Mouse (Mus musculus) stomach, postnatal 0 days (tissue): ENCODE measurements around the gene Atp5g3. TPM values are rescaled to one million over a fixed set of nuclear protein-coding genes. Genes with fewer than 3 reads are reported as not detected.

Experiments used
- ATAC-seq: fragments of 200-750 bp; cut with Nextera tagmentation; 2 replicates; pipeline ENCODE4 v1.8.0; 2017; ENCODE audit not compliant: low FRiP score, low TSS enrichment
- DNase-seq: peaks from one replicate; pipeline ENCODE4 v3.0.0-alpha.2; 2016; ENCODE audit warnings: low spot score
- H3K27ac ChIP-seq: fragments of 300-500 bp; sonication (generic); replicated peaks from 2 replicates; pipeline ENCODE4 v1.5.1; 2014; ENCODE audit warnings: mild to moderate bottlenecking, control low read depth
- H3K27me3 ChIP-seq: fragments of 300-500 bp; sonication (generic); 2 replicates; pipeline ENCODE4 v1.6.1; 2014; ENCODE audit warnings: low read length; ENCODE audit not compliant: control insufficient read depth, insufficient read depth
- H3K36me3 ChIP-seq: fragments of 300-500 bp; sonication (generic); 2 replicates; pipeline ENCODE4 v1.6.1; 2014; ENCODE audit warnings: low read length, mixed read lengths; ENCODE audit not compliant: control insufficient read depth, insufficient read depth
- H3K4me1 ChIP-seq: fragments of 300-500 bp; sonication (generic); replicated peaks from 2 replicates; pipeline ENCODE4 v1.6.1; 2014; ENCODE audit warnings: antibody characterized with exemption; ENCODE audit not compliant: control insufficient read depth, insufficient read depth
- H3K4me2 ChIP-seq: fragments of 300-500 bp; sonication (generic); replicated peaks from 2 replicates; pipeline ENCODE4 v1.6.1; 2014; ENCODE audit warnings: low read depth, mild to moderate bottlenecking, control low read depth, moderate library complexity
- H3K4me3 ChIP-seq: fragments of 300-500 bp; sonication (generic); 2 replicates; pipeline ENCODE4 v1.5.1; 2014; ENCODE audit warnings: low read depth, low read length, control low read depth
- H3K9ac ChIP-seq: fragments of 300-500 bp; sonication (generic); 2 replicates; pipeline ENCODE4 v1.6.1; 2014; ENCODE audit warnings: mild to moderate bottlenecking, low read length, control low read depth, mixed read lengths
- H3K9me3 ChIP-seq: fragments of 300-500 bp; sonication (generic); 2 replicates; pipeline ENCODE4 v1.6.1; 2016; ENCODE audit warnings: low read length; ENCODE audit not compliant: control insufficient read depth
- CTCF ChIP-seq: IDR thresholded peaks from 2 replicates; pipeline ENCODE4 v1.5.1; 2016; ENCODE audit warnings: antibody characterized with exemption, low read depth, mild to moderate bottlenecking, moderate library complexity
- EP300 ChIP-seq: optimal IDR thresholded peaks from 2 replicates; pipeline ENCODE3; 2016; ENCODE audit warnings: antibody characterized with exemption
- WGBS: fragments of 180-500 bp; shearing (Covaris S2); extraction: QIAGEN DNeasy Blood & Tissue Kit; methylation state at CpG from one replicate; pipeline ENCODE4 v1.1.7; 2014; 5-methylcytosine and 5-hydroxymethylcytosine counted together
- polyA plus RNA-seq: library from polyadenylated mRNA; unstranded; fragments of >200 nt; fragmentation: Nextera tagmentation; extraction: Ambion mirVana; gene quantifications from 2 replicates; pipeline ENCODE4 v1.2.1, GENCODE M21; 2015

Atp5g3 gene
- 1,360 and 1,478 TPM in 2 replicates for polyA plus RNA-seq

GRCm38 (mm10) chr2:73911175-73911700, at the start of gene Atp5g3:
Atp5g3 (minus strand) TSS chr2:73911326.
- TF ChIP-seq EP300, result no peak
- TF ChIP-seq CTCF, result 0 out of 2 replicates have a peak, but pooled peaks have one; percentile 24
- peak within 1 kb of the TSS; percentile 77 for H3K4me2 ChIP-seq
- peak within 1 kb of the TSS; percentile 100 for H3K9ac ChIP-seq
- H3K4me1 ChIP-seq, result no peaks in the 10 kb centered on the region
- DNase-seq (peak; percentile 93), ATAC-seq (peak; percentile 97)
- no peaks in the 10 kb centered on the region for H3K9me3 ChIP-seq
- peak within 1 kb of the TSS; percentile 99 for H3K27ac ChIP-seq
- H3K36me3 ChIP-seq, result peaks cover 11% of the 10 kb centered on the region
- H3K27me3 ChIP-seq, result no peaks in the 10 kb centered on the region
- peak within 1 kb of the TSS; percentile 99 for H3K4me3 ChIP-seq
- WGBS, result under 1% methylated on average over 38 of the region's 38 CpGs

- ATAC-seq, result no peak
- 86% methylated on average over 6 of the region's 6 CpGs for WGBS
- no peak overlapping the region for H3K27ac ChIP-seq
- DNase-seq, result no peak
- H3K9ac ChIP-seq, result no peak overlapping the region
- TF ChIP-seq CTCF, result no peak
- TF ChIP-seq EP300, result no peak
- H3K9me3 ChIP-seq, result no peaks in the 10 kb centered on the region
- no peaks in the 10 kb centered on the region for H3K27me3 ChIP-seq
- H3K4me3 ChIP-seq, result no peak overlapping the region
- no peaks in the 10 kb centered on the region for H3K36me3 ChIP-seq
- no peak overlapping the region for H3K4me2 ChIP-seq
- H3K4me1 ChIP-seq, result no peaks in the 10 kb centered on the region
Observed at GRCm38 (mm10) chr2:73958342-73958741, 47.2 kb upstream of the Atp5g3 start.

- Histone ChIP-seq H3K9me3 (no peaks in the 10 kb centered on the region), H3K27ac (no peak overlapping the region), H3K9ac (no peak overlapping the region), H3K4me3 (no peak overlapping the region), H3K36me3 (no peaks in the 10 kb centered on the region), H3K4me2 (no peak overlapping the region), H3K27me3 (no peaks in the 10 kb centered on the region), H3K4me1 (no peaks in the 10 kb centered on the region)
- 84% methylated on average over 1 of the region's 1 CpGs for WGBS
- TF ChIP-seq CTCF (no peak), EP300 (no peak)
- DNase-seq, result no peak
- no peak for ATAC-seq
Observed at GRCm38 (mm10) chr2:73953612-73954011, 42.5 kb upstream of the Atp5g3 start.

GRCm38 (mm10) chr2:73952597-73953219, 41.6 kb upstream of the Atp5g3 start:
- 40% methylated on average over 8 of the region's 8 CpGs for WGBS
- no peaks in the 10 kb centered on the region for H3K36me3 ChIP-seq
- no peak for TF ChIP-seq EP300
- TF ChIP-seq CTCF, result no peak
- no peaks in the 10 kb centered on the region for H3K4me1 ChIP-seq
- no peak overlapping the region for H3K27ac ChIP-seq
- H3K4me3 ChIP-seq, result no peak overlapping the region
- H3K9me3 ChIP-seq, result no peaks in the 10 kb centered on the region
- no peak overlapping the region for H3K9ac ChIP-seq
- no peak overlapping the region for H3K4me2 ChIP-seq
- DNase-seq (no peak), ATAC-seq (no peak)
- no peaks in the 10 kb centered on the region for H3K27me3 ChIP-seq

- DNase-seq (no peak), ATAC-seq (no peak)
- Histone ChIP-seq H3K27me3 (no peaks in the 10 kb centered on the region), H3K27ac (no peak overlapping the region), H3K36me3 (no peaks in the 10 kb centered on the region), H3K4me3 (no peak overlapping the region), H3K4me2 (no peak overlapping the region), H3K9ac (no peak overlapping the region), H3K9me3 (no peaks in the 10 kb centered on the region), H3K4me1 (no peaks in the 10 kb centered on the region)
- TF ChIP-seq EP300 (no peak), CTCF (peak; percentile 36; the same call in 1 of the 2 replicates)
- 81% methylated on average over 2 of the region's 2 CpGs for WGBS
Observed at GRCm38 (mm10) chr2:73947360-73947759, 36.2 kb upstream of the Atp5g3 start.

GRCm38 (mm10) chr2:73943735-73944134, 32.6 kb upstream of the Atp5g3 start:
- no peak for DNase-seq
- Histone ChIP-seq H3K9me3 (no peaks in the 10 kb centered on the region), H3K27me3 (no peaks in the 10 kb centered on the region), H3K9ac (no peak overlapping the region), H3K4me1 (no peaks in the 10 kb centered on the region), H3K4me3 (no peak overlapping the region), H3K36me3 (no peaks in the 10 kb centered on the region), H3K27ac (no peak overlapping the region), H3K4me2 (no peak overlapping the region)
- no peak for TF ChIP-seq EP300
- no peak for TF ChIP-seq CTCF
- 88% methylated on average over 8 of the region's 8 CpGs for WGBS
- ATAC-seq, result no peak
